Mouse (Mus musculus): Measurements from ENCODE around the gene Gm44973. TPM values are rescaled to one million over a fixed set of nuclear protein-coding genes. Genes with fewer than 3 reads are reported as not detected.
"Not testable (repeated sequence)": the region's sequence is repeated elsewhere in the genome, so short reads cannot be mapped to it uniquely, and the experiment has no call there.

Gm44973 gene
- total and polyA plus RNA-seq, 3 experiments, result not detected

DNA sequence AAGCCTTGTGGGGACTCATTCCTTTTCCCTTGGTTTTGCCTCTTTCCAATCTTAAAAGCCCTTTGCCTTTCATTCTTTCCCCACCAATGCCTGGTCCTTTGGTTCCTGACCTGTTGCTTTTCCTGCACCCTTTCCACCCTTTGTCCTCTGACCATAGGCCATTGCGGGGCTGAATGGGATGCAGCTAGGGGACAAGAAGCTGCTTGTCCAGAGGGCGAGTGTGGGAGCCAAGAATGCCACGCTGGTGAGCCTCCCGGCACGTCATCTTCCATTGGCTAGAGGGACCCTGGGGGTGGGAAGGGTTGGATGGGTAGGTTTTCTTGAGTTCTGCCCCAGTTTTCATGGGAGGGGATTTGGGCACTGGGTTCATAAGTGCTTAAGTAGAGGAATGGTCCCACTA is 59.7 kb downstream of the Gm44973 start:
- no peak overlapping the region for H3K9ac ChIP-seq (ENCODE audit: low read depth, low read length)
- no peaks in the 10 kb centered on the region for H3K4me1 ChIP-seq (ENCODE audit: control insufficient read depth, insufficient read depth, low read length)
- TF ChIP-seq CTCF (IDR thresholded peaks at IDR 0.05) (no peak), EP300 (IDR thresholded peaks at IDR 0.05; ENCODE audit: insufficient read depth, low read depth, low read length) (no peak), POLR2A (IDR thresholded peaks at IDR 0.05; ENCODE audit: insufficient read depth, low read depth, low read length) (no peak)
- intact Hi-C loops (cut with DNase I), result no loop called here
- H3K27ac ChIP-seq, result no peak overlapping the region
- 90% methylated on average over 5 of the region's 5 CpGs for WGBS
- no peak for DNase-seq
- H3K27me3 ChIP-seq (ENCODE audit: control insufficient read depth, insufficient read depth, low read length), result no peaks in the 10 kb centered on the region
- H3K4me3 ChIP-seq, result no peak overlapping the region
- H3K36me3 ChIP-seq (ENCODE audit: control insufficient read depth, insufficient read depth, low read length), result peaks cover 12% of the 10 kb centered on the region
- peaks cover 2% of the 10 kb centered on the region for H3K79me2 ChIP-seq (replicated peaks; ENCODE audit: control insufficient read depth, insufficient read depth, low read length)

- no peak for DNase-seq
- TF ChIP-seq POLR2A (IDR thresholded peaks at IDR 0.05; ENCODE audit: insufficient read depth, low read depth, low read length), result no peak
- no peak for TF ChIP-seq CTCF (IDR thresholded peaks at IDR 0.05)
- TF ChIP-seq EP300 (IDR thresholded peaks at IDR 0.05; ENCODE audit: insufficient read depth, low read depth, low read length), result no peak
- intact Hi-C loops (cut with DNase I), result no loop called here
- Histone ChIP-seq H3K27ac (no peak overlapping the region), H3K79me2 (replicated peaks; ENCODE audit: control insufficient read depth, insufficient read depth, low read length) (peaks cover 1% of the 10 kb centered on the region), H3K4me3 (no peak overlapping the region), H3K9ac (ENCODE audit: low read depth, low read length) (no peak overlapping the region), H3K36me3 (ENCODE audit: control insufficient read depth, insufficient read depth, low read length) (peaks cover 13% of the 10 kb centered on the region), H3K27me3 (ENCODE audit: control insufficient read depth, insufficient read depth, low read length) (no peaks in the 10 kb centered on the region), H3K4me1 (ENCODE audit: control insufficient read depth, insufficient read depth, low read length) (peaks cover 1% of the 10 kb centered on the region)
- 75% methylated on average over 2 of the region's 2 CpGs for WGBS
Observed at GRCm38 (mm10) chr7:5076931-5077330, 61.6 kb downstream of the Gm44973 start.

GRCm38 (mm10) chr7:5079365-5080009 is 64.2 kb downstream of the Gm44973 start:
- peak overlapping the region; percentile 45 for H3K9ac ChIP-seq (ENCODE audit: low read depth, low read length)
- not testable (repeated sequence) for H3K4me1 ChIP-seq (ENCODE audit: control insufficient read depth, insufficient read depth, low read length); H3K79me2 ChIP-seq (replicated peaks; ENCODE audit: control insufficient read depth, insufficient read depth, low read length); DNase-seq; H3K27me3 ChIP-seq (ENCODE audit: control insufficient read depth, insufficient read depth, low read length)
- H3K36me3 ChIP-seq (ENCODE audit: control insufficient read depth, insufficient read depth, low read length), result peaks cover 17% of the 10 kb centered on the region
- H3K4me3 ChIP-seq, result peak overlapping the region; percentile 95
- H3K27ac ChIP-seq, result peak overlapping the region; percentile 96
- intact Hi-C loops (cut with DNase I), result loop anchor here (1.0 kb wide), 1 partner anchor 46 kb away; the partner anchor contains the start of gene Rasl2-9
- WGBS, result 35% methylated on average over 10 of the region's 13 CpGs

GRCm38 (mm10) chr7:5080010-5080751 is 64.9 kb downstream of the Gm44973 start, which contains the start of gene Epn1:
Gene Epn1 (plus strand): TSS chr7:5080235.
- Histone ChIP-seq H3K27me3 (ENCODE audit: control insufficient read depth, insufficient read depth, low read length) (no peaks in the 10 kb centered on the region), H3K36me3 (ENCODE audit: control insufficient read depth, insufficient read depth, low read length) (peaks cover 24% of the 10 kb centered on the region), H3K4me1 (ENCODE audit: control insufficient read depth, insufficient read depth, low read length) (peaks cover 6% of the 10 kb centered on the region), H3K79me2 (replicated peaks; ENCODE audit: control insufficient read depth, insufficient read depth, low read length) (peaks cover 7% of the 10 kb centered on the region), H3K9ac (ENCODE audit: low read depth, low read length) (peak within 1 kb of the TSS; percentile 91), H3K4me3 (peak within 1 kb of the TSS; percentile 95), H3K27ac (peak within 1 kb of the TSS; percentile 96)
- peak; percentile 91 for TF ChIP-seq EP300 (IDR thresholded peaks at IDR 0.05; ENCODE audit: insufficient read depth, low read depth, low read length)
- no peak for TF ChIP-seq CTCF (IDR thresholded peaks at IDR 0.05)
- peak; percentile 86 for TF ChIP-seq POLR2A (IDR thresholded peaks at IDR 0.05; ENCODE audit: insufficient read depth, low read depth, low read length)
- intact Hi-C loops (cut with DNase I), result loop anchor here (1.0 kb wide), 1 partner anchor 45 kb away; the partner anchor contains the start of gene Rasl2-9
- DNase-seq, result peak; percentile 96 to 98
- WGBS, result under 1% methylated on average over 67 of the region's 81 CpGs

DNA sequence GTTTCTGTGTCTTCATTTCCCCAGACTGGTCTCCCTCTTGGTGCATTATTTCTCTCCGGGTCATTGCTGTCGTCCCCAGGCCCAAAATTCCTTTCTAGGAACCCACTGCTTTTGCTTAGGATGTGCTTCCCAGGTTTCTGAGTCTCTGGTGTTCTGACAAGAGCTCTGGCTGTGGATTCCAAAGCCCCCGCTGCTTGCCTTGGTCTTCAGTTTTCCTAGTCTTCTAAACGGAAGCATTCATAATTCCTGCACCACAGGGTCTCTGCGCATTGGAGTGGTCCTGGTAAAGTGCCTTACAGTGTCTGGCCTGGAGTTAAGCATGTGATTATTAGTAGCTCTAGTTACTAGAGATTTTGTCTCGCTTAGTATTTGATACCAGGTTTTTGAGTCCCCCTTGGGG is 65.5 kb downstream of the Gm44973 start:
- Histone ChIP-seq H3K27me3 (ENCODE audit: control insufficient read depth, insufficient read depth, low read length) (no peaks in the 10 kb centered on the region), H3K9ac (ENCODE audit: low read depth, low read length) (peak overlapping the region; percentile 91), H3K36me3 (ENCODE audit: control insufficient read depth, insufficient read depth, low read length) (peaks cover 26% of the 10 kb centered on the region), H3K4me1 (ENCODE audit: control insufficient read depth, insufficient read depth, low read length) (peaks cover 8% of the 10 kb centered on the region), H3K4me3 (peak overlapping the region; percentile 95), H3K27ac (peak overlapping the region; percentile 96), H3K79me2 (replicated peaks; ENCODE audit: control insufficient read depth, insufficient read depth, low read length) (peaks cover 9% of the 10 kb centered on the region)
- no peak for DNase-seq
- WGBS, result 3% methylated on average over 6 of the region's 6 CpGs
- TF ChIP-seq EP300 (IDR thresholded peaks at IDR 0.05; ENCODE audit: insufficient read depth, low read depth, low read length) (no peak), POLR2A (IDR thresholded peaks at IDR 0.05; ENCODE audit: insufficient read depth, low read depth, low read length) (no peak), CTCF (IDR thresholded peaks at IDR 0.05) (no peak)
- intact Hi-C loops (cut with DNase I), result loop anchor here (1.0 kb wide), 1 partner anchor 44 kb away; the partner anchor contains the start of gene Rasl2-9

DNA sequence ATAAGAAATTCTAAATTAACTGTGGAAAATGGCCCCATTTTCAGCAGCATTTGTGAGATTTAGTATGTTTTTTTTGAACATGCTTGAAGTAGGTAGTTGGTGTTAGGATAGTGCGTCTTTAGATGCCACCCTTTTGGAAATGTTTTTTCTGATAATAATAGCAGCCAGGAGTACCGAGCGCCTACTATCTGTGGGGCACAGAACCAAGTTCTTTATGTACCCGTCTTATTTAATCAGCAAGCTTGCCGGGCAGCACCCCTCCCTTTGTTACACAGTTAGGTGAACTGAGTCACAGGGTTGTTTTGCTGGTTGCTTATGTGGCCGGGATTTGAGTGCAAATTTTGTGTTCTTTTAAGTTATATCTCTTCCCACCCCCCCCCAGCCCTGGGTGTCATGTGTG is 65.9 kb downstream of the Gm44973 start:
- 0 out of 2 replicates have a peak overlapping the region, but pooled peaks have one; percentile 8 for H3K9ac ChIP-seq (ENCODE audit: low read depth, low read length)
- peaks cover 9% of the 10 kb centered on the region for H3K4me1 ChIP-seq (ENCODE audit: control insufficient read depth, insufficient read depth, low read length)
- H3K79me2 ChIP-seq (replicated peaks; ENCODE audit: control insufficient read depth, insufficient read depth, low read length), result peaks cover 12% of the 10 kb centered on the region
- H3K27ac ChIP-seq, result peak overlapping the region; percentile 96
- peak overlapping the region; percentile 95 for H3K4me3 ChIP-seq
- H3K36me3 ChIP-seq (ENCODE audit: control insufficient read depth, insufficient read depth, low read length), result peaks cover 26% of the 10 kb centered on the region
- 15% methylated on average over 6 of the region's 6 CpGs for WGBS
- DNase-seq, result no peak
- intact Hi-C loops (cut with DNase I), result no loop called here
- no peaks in the 10 kb centered on the region for H3K27me3 ChIP-seq (ENCODE audit: control insufficient read depth, insufficient read depth, low read length)
- TF ChIP-seq POLR2A (IDR thresholded peaks at IDR 0.05; ENCODE audit: insufficient read depth, low read depth, low read length) (no peak), EP300 (IDR thresholded peaks at IDR 0.05; ENCODE audit: insufficient read depth, low read depth, low read length) (no peak)
